Mouse (Mus musculus) hindbrain, embryonic 15.5 days (tissue): Measurements from ENCODE around the gene 7420426K07Rik. TPM values are rescaled to one million over a fixed set of nuclear protein-coding genes. Genes with fewer than 3 reads are reported as not detected.

Source experiments
- ATAC-seq: fragments of 200-750 bp; cut with Nextera tagmentation; 2 replicates; pipeline ENCODE4 v1.8.0; 2017; ENCODE audit warnings: low read depth, moderate number of reproducible peaks, moderate TSS enrichment; ENCODE audit not compliant: low FRiP score
- H3K27ac ChIP-seq: fragments of 300-500 bp; sonication (generic); replicated peaks from 2 replicates; pipeline ENCODE4 v1.5.1; 2015; ENCODE audit warnings: mild to moderate bottlenecking, inconsistent platforms
- H3K27me3 ChIP-seq: fragments of 300-500 bp; sonication (generic); 2 replicates; pipeline ENCODE4 v1.6.1; 2015; ENCODE audit warnings: control low read depth, inconsistent platforms
- H3K36me3 ChIP-seq: fragments of 300-500 bp; sonication (generic); 2 replicates; pipeline ENCODE4 v1.6.1; 2015; ENCODE audit warnings: control low read depth, inconsistent platforms
- H3K4me1 ChIP-seq: fragments of 300-500 bp; sonication (generic); replicated peaks from 2 replicates; pipeline ENCODE4 v1.6.1; 2015; ENCODE audit warnings: control low read depth, inconsistent platforms
- H3K4me2 ChIP-seq: fragments of 300-500 bp; sonication (generic); 2 replicates; pipeline ENCODE4 v1.6.1; 2015; ENCODE audit warnings: moderate library complexity, mild to moderate bottlenecking, inconsistent platforms
- H3K4me3 ChIP-seq: fragments of 300-500 bp; sonication (generic); 2 replicates; pipeline ENCODE4 v1.5.1; 2015; ENCODE audit warnings: mild to moderate bottlenecking, inconsistent platforms
- H3K9ac ChIP-seq: fragments of 300-500 bp; sonication (generic); 2 replicates; pipeline ENCODE4 v1.6.1; 2015; ENCODE audit warnings: inconsistent platforms
- H3K9me3 ChIP-seq: fragments of 300-500 bp; sonication (generic); 2 replicates; pipeline ENCODE4 v1.6.1; 2016; ENCODE audit warnings: control low read depth, inconsistent platforms
- WGBS: fragments of 180-500 bp; shearing (Covaris S2); methylation state at CpG from one replicate; pipeline ENCODE4 v1.1.7; 2015; 5-methylcytosine and 5-hydroxymethylcytosine counted together
- polyA plus RNA-seq: library from polyadenylated mRNA; unstranded; fragments of >200 nt; fragmentation: Nextera tagmentation; extraction: Ambion mirVana; gene quantifications from 2 replicates; pipeline ENCODE4 v1.2.1, GENCODE M21; 2015

The 7420426K07Rik gene
- polyA plus RNA-seq, 1 experiment from 2014 or later, result not detected

DNA sequence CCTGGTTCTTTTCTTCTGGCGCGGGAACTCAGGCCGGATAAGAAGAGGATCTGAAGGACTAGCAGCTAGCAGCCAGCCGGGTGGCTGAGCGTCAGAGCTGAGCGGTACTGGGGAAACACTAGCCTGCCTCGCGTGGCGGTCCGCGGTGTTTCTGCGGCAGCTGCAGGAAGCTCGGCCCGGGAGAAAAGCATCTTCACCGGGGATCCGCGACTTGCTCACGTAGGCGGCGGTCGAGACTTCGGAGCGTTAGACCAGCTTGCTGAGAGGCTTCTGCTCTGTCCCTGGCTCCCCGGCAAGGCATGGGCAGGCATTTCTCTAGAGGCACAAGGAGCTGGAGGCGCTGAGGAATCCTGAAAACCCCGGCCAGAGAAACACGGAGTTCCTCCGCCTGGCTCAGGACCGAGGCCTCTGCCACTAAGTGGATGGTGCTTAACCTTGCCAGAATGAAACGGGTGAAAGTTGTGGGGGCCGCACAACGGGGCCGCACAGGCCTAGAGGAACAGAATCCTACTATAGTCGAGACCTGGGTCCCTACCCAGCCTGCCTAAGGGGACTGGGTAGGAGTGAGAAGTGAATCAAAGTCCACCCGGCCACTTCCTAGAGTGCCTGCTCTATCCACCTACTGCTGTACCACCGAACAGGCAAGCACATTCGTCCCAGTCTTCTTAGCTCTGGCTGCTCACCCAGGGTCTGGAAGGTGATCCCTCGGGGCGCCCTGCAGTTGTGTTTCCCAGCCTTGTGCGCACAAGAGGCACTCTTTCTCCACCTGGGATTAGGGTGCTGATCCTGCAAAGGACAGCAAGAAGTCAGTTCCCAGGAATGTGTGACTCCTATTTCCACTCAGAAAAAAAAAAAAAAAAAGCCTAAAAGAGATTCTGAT is 49.5 kb downstream of the 7420426K07Rik start:
- ATAC-seq, result no peak; the same call in 1 of the 2 replicates
- Histone ChIP-seq H3K4me1 (peaks cover 36% of the 10 kb centered on the region), H3K27ac (no peak overlapping the region), H3K4me3 (0 out of 2 replicates have a peak overlapping the region, but pooled peaks have one; percentile 1), H3K27me3 (peaks cover 57% of the 10 kb centered on the region), H3K9ac (no peak overlapping the region), H3K4me2 (peak overlapping the region; percentile 40), H3K9me3 (no peaks in the 10 kb centered on the region), H3K36me3 (no peaks in the 10 kb centered on the region)
- WGBS, result under 1% methylated on average over 40 of the region's 40 CpGs

- Histone ChIP-seq H3K4me1 (peaks cover 36% of the 10 kb centered on the region), H3K27me3 (peaks cover 54% of the 10 kb centered on the region), H3K27ac (no peak overlapping the region), H3K9ac (no peak overlapping the region), H3K9me3 (no peaks in the 10 kb centered on the region), H3K4me2 (no peak overlapping the region), H3K36me3 (no peaks in the 10 kb centered on the region), H3K4me3 (no peak overlapping the region)
- ATAC-seq, result no peak
- 5% methylated on average over 4 of the region's 4 CpGs for WGBS
These were observed 50.4 kb downstream of the 7420426K07Rik start for GRCm38 (mm10) chr9:98953291-98953690.

DNA sequence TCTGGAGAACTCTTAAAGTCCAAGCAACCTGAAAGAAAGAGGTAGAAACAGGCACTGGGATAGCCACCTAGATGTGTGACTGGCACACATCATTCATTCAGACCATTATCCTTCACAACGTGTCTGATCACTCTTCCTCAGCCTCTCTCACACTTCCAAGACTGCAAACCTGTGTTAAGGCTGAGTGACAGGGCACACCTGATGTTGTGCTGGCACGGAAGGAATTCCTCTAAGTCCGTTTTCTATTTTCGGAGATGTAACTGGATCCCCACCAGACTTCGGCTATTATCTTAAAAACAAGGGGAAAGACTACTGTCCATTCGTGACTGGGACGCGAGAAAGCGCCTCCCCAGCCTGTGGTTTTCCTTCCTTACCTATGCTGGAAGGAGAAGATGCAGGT is 50.9 kb downstream of the 7420426K07Rik start:
- ATAC-seq, result no peak
- Histone ChIP-seq H3K27me3 (peaks cover 55% of the 10 kb centered on the region), H3K4me1 (peaks cover 36% of the 10 kb centered on the region), H3K4me2 (no peak overlapping the region), H3K4me3 (no peak overlapping the region), H3K9ac (no peak overlapping the region), H3K27ac (no peak overlapping the region), H3K9me3 (no peaks in the 10 kb centered on the region), H3K36me3 (no peaks in the 10 kb centered on the region)
- 6% methylated on average over 9 of the region's 9 CpGs for WGBS

Other genes starting within 250 kb of the 7420426K07Rik start
- gene Prr23a1, start 60.6 kb upstream of the 7420426K07Rik start, polyA plus RNA-seq, result 0.18 and 0.47 TPM in 2 replicates
- gene Prr23a2, start 46.6 kb upstream of the 7420426K07Rik start, polyA plus RNA-seq, result not detected in 2 replicates
- 0.08 TPM in 1 of 2 replicates, not detected in the other for gene Prr23a3, start 38.4 kb upstream of the 7420426K07Rik start, polyA plus RNA-seq
- 0.64 and 0.87 TPM in 2 replicates for gene Foxl2, start 52.2 kb downstream of the 7420426K07Rik start, polyA plus RNA-seq
- gene Faim, start 83.3 kb downstream of the 7420426K07Rik start, polyA plus RNA-seq, result 108 and 112 TPM in 2 replicates
- 0.13 TPM in 1 of 2 replicates, not detected in the other for gene Gm1123, start 132.6 kb downstream of the 7420426K07Rik start, polyA plus RNA-seq
- gene Pik3cb, start 237.5 kb downstream of the 7420426K07Rik start, polyA plus RNA-seq, result 2.4 and 3.8 TPM in 2 replicates